Mouse (Mus musculus): ENCODE measurements at regions not wholly inside any gene's neighbourhood (a gene's known extent, or its start where the extent isn't known, plus 50 kb on each side); places are given as distances from the start of the nearest gene placed in this dataset.

DNA sequence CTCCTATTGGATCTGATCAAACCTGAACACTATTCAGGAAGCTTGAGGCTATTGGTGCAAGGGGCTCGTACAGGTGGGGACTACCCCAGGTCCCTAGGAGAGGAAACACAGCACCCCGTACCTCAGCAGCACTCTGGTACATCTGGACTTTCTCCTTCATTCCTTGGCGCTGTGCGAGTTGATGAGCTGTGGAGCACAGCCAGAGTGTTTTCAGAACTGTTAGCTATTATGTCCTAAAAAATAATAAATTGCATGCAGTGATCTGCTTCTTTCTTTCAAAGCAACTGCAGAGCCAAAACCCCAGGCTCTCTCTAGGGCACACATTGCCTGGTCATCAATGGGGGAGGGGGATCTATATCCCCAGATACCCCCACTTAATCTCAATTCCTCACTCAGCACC lies 122.6 kb downstream of the Gm12728 start:
- DNase-seq = peak; percentile 33

DNA sequence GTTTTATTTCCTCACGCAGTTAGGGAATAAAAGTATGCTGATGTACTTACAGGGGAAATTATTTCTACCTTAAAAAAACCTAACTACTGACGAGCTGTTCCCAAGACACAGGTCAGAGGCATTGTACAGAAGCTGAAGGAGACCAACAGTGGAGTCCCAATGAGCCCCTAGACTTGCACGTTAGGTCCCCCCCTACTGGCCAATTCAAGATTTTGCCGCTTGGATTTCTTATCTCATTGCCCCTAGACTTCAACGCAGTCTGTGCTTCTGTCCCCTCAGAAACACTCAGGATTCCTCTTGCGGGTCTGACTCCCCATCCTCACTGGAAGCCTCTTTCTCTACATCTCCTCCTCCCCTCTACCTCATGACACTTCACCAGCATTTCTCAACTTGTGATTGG lies 125.3 kb downstream of the Gm12728 start:
- peak; percentile 68 for DNase-seq

DNA sequence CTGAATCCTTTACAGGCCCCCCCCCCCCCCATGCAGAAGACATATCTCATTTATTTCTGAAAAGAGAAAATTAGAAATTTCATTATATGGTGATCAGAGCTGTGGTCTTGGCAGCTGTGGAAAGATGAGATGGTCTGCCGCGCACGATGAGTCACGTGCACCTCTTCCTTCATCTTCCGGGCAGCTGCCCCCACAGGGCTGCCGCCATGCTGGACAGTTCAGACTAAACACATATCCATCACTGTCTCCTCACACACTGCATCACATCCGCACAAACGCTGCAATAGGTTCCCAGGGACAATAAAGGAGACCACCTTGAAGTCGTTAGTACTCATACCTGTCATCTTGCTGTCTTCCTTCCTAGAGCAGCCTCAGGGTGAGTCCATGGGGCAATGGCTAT lies 126.6 kb downstream of the Gm12728 start:
- DNase-seq = no peak

DNA sequence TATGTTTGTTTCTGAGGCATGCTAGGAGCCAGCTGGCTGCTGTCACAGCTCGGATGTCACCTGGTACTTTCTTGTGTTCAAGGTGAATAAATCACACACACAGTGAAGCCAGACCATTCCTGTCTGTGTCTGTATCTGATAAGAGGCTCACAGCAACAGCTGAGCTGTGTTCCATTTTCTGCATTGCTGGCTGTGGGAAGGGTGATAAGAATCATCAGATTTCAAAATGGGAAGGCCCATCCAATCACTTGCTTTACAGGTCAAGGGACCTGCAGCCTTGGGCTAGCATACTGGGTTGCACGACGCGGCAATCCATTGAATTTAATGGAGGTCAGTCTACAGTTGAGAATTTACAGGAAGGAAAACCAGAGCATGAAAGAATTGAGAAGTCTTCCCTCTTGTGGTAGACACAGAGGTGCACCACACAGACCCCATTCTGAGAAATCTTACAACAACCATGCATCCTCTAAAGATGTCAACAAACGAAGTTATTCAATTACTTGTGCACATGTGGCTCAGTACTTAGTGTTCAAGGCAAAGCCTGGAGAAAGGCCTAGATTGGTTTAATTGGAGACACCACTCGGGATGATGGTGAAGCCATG lies 135.2 kb downstream of the Gm12728 start:
- DNase-seq = no peak

DNA sequence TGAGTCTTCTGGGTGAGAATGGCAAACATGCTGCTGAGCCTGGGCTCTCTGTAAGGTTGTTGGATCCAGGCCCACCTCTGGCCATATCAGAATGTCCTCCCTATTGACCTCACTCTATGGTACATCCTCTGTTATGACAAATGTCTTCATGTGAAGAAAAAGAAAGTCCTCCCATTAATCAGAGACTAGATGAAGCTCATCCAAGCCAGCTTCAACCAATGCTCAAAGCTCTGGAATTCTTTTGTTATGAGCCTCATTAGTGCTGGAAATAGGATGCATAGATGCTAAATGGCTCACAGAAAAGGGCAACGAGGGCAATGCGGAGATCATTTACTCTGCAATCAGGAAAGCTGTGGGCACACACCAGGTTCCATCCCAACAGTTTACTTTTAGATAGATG lies 135.8 kb downstream of the Gm12728 start:
- DNase-seq = no peak

DNA sequence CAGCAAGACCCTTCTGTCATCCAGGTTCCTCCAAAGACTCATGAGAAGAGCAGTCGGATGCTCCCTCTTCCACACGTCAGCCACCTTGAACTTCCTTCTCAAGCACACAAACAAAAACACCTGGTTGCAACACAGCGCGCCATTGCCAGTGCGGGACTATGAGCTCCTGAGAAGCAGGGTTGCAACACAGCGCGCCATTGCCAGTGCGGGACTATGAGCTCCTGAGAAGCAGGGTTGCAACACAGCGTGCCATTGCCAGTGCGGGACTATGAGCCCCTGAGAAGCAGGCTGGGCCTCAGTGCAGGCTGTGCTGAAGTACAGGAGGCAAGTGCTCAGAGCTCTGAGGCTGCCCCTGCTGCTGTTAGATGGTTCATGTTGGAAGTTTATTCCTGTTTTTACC lies 140.0 kb downstream of the Gm12728 start:
- no peak for DNase-seq

DNA sequence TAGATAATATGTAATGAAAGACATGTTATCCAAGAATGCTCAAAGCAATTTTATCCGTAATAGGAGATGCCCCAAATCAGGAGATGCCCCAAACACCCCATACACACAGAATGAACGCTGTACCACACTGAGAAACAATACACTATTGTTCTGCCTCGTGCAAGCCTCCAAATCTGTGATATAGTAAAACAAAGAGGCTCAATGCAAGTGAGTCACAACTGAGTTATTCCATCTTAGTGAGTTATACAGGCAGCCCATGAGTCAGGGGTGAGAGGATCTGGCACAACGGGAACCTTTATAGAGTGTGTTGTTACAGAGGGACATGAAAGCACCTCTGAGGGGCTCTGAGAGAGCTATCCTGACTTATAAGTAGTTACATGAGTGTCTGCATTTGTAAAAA lies 145.3 kb downstream of the Gm12728 start:
- DNase-seq = no peak

DNA sequence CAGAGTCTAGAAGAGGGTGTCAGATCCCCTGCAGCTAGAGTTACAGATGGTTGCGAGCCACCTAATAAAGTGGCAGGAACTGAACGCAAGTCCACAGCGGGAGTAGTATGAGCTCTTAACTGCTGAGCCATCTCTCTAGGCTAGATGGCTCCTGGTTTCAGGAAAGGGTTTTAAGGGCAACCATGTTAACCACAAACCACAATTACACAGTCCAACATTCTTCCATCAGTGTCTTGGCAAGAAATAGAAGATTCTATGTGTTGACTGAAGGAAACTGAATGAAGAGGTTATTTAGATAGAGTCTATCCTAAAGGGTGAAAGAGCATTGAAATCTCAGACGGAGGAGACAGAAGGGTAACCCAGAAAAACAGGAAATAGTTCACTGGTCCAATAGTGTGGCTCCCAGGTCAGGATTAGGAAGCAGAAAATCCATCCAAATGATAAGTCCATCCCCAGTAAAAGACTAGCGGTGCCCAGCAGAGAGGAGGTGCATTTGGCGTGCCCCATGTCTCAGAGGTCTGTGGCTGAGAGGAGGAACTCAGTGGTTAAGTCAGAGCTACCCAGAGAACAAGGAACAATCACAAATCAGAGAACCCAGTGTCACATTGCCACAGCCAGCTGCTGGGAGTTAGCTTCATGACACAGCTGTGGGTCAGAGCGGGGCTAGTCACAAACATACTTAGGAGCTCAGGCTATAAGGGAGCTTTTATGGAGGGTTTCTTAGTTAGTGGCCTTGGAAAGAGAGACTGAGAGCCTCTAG lies 147.3 kb downstream of the Gm12728 start:
- DNase-seq = no peak

DNA sequence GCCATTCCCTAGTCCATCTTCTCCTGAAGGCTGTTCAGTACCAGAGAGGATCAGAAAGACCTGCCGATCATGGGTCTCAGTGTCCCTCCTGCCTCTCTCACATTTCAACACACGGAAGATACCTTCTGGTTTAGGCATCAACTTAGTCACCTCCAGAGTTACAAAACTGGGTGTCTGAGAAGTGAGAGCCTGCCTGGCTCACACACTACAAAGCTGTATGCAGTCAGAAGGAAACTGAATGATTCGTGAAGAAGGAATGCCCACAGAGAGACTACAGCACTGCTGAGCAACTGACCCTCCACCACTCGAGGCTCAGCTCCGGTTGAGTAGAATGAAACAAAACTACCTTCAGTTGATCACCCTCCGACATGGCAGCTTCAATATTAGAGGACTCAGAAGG lies 147.9 kb downstream of the Gm12728 start:
- DNase-seq = no peak

DNA sequence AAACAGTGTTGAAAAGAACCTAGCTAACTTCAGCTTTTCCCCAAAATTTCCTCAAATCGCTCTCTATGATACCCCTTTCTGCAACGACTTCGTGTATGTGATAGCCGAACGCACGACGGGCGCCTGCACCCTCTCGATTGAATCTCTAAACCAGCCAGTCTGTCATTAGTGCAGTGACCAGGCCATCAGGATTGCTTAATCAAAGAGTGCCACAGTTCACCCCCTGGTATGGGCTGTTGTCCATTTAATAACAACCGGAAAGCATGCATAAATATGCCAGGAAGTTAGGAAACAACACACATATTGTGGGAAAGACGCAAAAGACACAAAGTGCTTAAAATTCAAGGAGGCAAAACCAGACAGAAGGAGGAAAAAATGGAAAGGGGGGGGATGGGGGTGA lies 149.2 kb downstream of the Gm12728 start:
- DNase-seq = no peak

DNA sequence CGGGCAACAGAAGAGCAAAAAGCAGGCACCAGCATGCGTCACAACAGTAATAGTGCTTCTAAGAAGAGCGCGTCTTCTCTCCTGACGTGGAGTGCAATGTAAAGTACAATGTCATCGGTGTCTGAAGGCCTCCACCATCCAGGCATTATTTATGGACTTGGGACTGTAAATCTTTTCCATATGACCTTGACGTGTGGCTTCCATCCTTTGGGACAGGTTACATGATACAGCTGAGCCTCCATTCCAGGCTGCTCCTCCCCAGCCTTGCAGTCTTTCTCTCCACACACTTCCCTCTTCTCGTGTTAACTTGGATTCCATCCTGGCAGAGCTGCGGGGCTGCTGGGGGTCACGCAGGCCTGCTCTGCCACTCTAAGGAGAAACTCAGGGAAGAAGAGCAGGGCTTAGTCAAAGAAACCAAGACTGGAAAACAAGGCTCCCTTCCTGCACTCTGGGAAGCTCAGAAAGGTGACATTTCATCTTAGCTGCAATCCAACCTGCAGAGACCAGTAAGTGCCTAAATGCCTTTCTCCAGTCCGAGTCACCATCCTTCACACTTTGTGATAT lies 150.0 kb downstream of the Gm12728 start:
- no peak for DNase-seq

DNA sequence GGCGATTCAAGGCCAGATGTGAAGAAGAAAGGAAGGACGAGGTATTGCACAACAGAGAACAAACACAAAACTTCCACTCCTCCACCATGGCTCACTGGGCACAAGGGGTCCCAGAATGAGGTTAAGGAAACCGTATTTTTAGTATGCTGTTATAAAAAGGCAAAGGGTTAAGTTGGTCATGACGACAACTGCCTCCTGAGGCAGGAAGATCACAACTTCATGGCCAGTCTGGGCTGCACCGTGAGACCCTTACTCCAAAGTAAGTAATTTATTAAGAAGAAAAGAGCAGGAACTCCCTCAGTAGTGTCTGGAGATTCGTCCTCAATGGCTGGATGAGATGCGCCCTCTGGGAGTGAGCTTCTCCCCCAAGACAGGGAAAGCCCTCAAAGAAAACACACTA lies 151.2 kb downstream of the Gm12728 start:
- DNase-seq = no peak

DNA sequence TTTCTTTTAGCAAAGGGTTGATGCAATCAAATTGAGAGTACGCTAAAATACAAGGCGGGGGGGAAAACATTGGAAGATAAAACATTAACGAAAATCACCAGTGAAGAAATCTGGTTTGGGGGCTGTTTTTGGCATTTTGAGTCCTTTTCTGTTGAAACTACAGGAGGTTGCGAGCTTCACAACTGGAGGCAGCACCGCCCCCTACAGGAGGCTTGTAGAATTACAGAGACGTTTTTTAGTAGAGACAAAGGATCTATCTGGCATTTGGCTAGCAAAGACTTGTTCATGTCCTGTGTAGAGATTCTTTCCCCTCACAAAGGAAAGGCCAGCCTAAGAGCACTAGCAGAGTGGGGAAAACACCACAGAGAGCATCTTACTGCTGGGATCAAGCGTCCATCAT lies 152.1 kb downstream of the Gm12728 start:
- peak; percentile 58 for DNase-seq

DNA sequence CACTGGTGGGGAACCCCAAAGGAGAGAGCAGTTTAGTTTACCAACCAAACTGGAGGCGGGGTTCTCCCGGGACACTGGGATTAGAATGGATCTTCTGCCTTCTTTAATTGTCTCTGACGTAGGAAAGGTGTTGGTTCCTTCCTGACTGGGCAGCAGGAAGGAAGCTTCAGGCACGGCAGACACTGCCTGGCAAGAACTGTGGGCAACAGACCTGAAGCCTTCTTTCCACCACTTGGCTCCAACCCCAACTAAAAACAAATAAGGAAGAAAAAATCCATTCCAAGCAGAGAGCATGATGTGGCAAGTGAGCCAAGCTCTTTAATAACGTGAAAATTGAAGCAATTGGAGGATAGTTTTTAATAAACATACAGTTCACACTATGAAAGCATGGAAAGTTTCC lies 155.3 kb downstream of the Gm12728 start:
- DNase-seq = peak; percentile 23

DNA sequence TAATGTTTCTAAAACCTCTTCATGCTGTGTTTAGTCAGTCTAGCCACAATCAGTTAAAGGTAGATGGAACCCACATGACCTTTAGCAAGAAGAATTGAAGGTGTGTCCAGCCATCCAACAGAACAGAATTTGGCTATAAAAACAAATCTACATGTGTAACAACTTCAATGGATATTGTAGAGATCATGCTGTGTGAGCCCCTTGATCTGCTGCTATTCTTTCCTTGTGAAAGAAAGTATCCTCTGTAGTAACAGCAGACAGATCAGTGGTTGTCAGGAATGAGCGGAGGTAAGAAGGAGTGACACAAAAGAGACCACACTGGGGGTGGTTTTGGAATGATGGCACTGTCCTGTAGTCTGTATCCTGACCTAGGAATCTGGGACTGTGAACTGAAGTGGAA lies 156.3 kb downstream of the Gm12728 start:
- DNase-seq = no peak

DNA sequence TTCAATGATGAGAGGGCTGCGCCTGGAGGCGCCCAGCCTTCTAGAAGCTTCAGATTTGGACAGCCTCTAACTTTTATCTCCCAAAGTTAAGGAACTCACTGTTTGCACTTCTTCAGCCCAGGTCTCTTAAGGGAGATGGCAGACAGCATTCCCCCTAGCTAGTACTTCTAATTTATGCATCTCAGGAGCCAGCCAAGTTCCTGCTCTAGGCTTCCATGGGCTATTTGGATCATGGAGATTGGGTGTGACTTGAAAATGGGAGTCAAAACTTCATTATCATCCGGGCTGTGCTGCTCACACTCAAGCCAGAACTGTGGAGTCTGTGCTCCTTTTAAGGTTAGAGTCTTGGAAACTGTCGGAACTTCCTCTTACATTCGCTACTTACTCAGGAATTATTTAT lies 158.7 kb downstream of the Gm12728 start:
- no peak for DNase-seq

DNA sequence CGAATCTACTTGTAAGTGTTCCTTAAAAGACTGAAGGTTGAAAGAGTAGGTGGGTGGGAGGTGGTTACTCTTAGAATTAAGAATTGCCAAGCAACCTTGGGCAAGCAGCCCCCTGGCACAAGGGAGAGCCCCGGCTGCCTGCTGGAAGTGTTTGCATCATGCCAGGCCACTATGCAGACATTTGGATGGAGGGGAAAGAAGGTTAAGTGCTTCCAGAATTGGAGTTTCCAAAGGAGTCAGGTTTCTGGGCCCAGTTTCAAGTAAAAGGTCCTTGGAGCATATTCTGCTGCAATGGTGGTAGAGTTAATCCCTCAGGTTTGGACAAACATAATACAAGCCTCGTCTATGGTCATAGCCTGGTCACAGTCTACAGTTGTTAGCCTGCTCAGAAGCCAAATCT lies 162.7 kb downstream of the Gm12728 start:
- no peak for DNase-seq

DNA sequence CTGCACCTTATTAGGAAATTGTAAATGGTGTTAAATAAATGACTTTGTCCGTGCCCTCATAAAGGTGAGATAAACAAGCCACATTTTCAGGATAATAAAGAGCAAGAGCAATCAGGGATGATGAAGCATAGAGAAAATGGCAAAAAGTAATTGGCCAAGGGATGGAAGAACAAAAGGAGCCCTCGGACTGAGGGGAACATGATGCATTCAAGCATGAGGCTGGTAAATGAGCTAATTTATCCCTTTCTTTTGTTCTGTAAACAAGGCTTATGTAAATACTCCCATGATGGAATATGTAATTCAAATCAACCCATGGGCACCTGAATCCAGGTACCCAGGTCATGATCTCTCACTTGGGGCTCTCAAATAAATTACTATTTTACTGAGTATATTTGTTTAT lies 166.8 kb downstream of the Gm12728 start:
- DNase-seq = no peak

DNA sequence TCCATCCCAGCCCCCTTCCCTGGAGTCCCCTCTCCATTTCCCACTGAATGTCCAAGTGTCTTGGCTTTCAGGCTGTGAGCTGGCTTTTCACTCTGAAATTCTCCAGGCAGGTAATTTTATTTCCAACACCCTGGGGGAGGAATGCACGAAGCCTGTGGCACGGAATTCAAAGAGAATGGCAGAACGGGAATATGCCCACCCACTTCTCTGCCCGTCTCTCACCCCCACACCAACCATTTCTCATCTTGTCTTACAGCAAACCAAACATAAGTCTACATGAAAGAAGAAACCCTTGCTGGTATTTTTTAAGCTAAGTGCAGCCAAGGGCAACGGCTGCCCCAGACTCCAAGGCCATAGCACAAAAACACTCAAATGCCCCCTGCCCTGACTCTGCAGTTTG lies 168.7 kb downstream of the Gm12728 start:
- DNase-seq = no peak

DNA sequence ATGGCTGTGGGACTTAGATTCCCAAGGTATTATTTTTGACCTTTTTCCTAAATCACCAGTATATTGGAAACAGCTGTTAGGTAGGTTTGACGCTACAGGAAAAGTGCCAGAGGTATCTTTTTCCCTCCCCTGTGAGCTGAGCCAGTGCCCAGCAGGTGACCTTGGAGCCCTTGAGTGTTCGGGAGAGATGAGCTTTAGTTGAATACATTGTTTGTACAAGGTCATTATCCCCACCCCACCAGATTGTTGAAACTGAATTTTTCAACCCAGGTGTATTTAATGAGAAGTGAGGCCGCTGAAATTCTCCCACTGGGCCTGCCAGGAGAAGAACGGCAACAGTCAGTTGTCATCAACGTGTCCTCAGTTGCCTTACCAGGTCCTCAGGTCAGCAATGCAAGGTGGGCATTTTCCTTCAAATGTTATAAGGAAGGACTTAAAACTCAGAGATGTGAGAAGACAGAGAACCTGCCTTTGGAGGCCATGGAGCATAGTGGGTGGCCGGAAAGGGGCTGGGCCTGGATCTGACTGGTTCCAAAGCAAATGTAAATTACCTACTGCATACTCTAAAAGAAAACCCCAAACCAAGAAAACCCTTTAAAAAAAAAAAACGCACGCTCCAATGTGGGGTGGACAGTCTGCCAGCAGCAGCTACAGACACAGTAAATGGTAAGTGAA lies 172.2 kb downstream of the Gm12728 start:
- no peak for DNase-seq

DNA sequence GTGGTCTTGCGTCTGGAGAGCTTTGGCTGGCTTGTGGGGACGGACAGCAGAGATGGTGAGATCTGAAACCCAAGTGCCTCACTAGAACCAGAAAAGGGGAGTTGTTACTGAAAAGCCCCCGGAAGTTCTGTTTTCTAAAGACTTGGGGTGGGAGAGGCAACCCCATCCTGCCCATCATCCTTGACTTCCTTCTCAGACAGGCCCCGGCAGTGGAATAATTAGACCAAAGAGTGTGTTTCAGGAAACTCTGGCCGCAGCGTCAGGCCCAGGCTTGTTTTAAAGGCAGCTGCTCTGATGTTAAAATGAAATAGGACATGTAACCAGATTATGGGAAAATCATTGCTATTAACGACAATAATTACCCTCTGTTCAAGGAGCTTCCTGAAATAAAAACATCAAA lies 172.9 kb downstream of the Gm12728 start:
- DNase-seq = no peak

DNA sequence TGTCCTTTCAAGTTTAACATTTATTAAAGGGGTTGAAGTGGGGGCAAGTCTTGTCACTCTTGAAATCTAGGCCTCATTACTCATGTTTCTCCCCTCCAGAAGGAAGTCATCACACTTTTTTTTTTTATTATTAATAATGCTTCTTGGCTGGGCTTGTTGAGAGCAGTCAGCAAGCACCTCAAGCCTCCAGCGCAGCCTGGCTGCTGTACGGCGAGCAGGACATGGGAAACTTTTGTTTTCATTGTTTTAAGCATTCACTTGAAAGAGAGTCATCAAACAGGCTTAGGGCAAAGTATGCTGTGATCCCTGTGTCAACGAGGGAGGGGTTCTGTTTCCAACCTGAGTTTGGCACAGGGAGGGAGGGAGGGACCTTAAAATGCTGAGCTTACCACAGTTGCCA lies 178.7 kb downstream of the Gm12728 start:
- DNase-seq = no peak

DNA sequence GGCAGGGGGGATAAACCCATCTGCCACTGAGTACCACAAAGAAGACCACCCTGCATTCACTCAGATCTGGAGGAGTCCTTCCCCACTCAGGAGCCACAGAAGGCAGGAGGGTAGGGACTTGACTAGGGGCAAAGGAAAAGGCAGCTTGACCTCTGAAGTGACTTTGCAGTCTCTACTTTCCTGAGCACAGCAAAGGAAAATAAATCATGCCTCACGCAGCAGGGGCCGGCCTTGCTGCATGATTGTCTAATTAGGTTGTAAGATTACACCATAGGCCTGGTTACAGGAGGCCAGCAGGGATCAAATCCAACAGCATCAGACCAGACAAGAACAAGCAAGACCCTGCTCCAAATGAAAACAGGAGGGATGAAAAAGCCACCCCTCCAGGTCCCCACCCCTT lies 180.0 kb downstream of the Gm12728 start:
- peak; percentile 39 for DNase-seq

DNA sequence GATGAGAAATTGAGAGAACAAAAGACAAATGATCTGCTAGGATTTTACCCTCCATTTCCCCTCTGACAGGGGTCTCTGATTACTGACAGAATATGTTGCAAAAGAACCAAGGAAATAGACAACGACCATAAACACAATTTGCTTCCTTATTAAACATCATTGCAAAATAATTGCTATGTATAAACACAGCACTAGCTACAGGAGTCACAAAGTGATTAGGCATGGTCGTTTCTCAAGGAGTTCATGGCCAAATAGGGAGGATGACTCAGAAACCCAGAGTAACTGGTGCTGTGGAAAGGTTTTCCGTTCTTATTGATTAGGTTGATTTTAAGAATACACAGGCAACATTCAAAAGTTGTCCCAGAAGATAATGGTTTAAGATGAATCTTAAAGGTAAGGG lies 180.4 kb downstream of the Gm12728 start:
- no peak for DNase-seq

Measured in lung, postnatal 36 days (tissue).